Mouse (Mus musculus): ENCODE measurements around the gene Tbx5. TPM values are rescaled to one million over a fixed set of nuclear protein-coding genes. Genes with fewer than 3 reads are reported as not detected.

Gene Tbx5
- total RNA-seq, 2 experiments from 2014 or later: not detected

DNA sequence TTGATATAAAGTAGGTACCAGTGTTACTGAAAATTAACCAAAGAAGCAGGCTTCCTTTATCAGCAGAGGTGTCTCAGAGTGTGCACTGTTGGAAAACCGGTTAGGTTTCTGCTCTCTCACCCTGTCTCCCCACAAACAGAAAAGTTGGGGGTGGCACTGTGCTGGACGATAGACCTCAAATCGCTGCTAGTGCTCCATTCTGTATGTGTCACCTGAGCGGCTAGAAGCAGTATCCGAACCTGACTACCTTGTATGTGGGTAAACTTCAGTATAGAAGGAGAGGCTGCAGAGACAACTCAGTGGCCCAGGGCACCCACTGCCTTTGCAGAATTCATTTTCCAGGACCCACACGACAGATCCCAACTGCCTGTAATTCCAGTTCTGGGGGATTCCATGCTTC lies 23.8 kb upstream of the Tbx5 start:
- intact Hi-C loops (cut with DNase I): no loop called here
- DNase-seq: no peak

DNA sequence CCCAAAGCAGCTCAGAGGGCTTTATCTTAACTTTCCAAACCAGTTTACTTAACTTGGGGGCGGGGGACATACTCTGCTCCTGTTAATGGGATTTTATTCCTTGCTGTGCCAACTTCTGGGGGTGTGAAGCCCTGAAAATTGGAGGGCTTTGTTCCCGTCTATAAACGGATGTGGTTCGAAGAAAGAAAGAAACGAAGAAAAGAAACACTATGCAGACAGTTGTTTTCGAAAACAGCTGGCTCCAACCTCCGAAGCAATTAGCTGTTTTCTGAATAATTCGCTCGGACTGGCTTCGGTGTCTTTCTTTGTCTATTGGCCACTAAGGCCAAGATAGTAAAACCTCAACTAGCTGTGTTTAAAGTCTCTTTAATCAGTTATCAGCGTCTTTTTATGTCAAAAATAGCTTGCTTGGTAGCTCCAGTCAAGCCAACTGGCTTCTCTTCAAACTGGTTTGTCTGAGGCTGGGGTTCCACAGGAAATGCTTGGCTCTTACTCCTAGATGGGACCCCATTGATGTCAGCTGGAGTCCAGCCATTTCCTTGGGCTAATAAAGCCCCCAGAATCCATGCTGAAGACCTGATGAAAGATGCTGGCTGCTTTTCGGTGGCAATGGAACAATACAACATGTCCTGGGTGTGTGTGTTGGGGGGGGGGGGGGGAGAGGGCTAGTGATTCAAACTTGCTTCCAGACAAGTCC lies 21.3 kb upstream of the Tbx5 start:
- DNase-seq: no peak
- intact Hi-C loops (cut with DNase I): no loop called here

DNA sequence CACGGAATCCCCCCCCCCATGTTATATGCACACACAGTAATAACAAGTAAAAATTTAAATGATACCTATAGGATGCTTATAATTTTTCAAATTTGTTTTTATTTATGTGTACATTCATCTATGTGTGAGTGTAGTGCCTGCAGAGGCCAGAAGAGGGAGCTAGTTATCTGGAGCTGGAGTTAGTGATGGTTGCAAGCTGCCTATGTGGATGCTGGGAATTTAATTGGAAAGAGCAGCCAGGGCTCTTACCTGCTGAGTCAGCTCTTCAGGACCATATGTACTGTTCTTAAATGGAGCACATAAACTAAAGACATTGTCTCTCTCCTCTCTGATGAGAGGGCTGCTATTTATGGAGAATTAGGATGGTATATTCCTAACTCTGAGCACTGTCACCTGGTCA lies 17.2 kb upstream of the Tbx5 start:
- intact Hi-C loops (cut with DNase I): no loop called here
- no peak for DNase-seq

DNA sequence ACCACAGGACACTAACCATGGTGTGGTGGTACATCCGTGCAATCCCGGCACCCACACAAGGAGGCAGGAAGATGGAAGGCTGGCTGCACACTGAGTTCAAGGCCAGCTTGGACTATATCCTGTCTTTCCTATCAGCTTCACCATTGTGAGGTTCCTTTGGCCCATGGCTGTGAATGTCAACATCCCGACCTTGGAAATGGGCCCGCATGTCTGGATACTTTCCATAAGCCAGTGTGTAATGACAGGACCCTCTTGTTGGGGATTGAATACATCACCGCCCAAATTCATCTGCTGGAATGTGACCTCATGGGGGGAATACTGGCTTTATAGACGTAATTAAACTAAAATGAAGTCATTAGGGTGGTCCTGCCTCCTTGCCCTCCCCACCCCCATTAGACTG lies 12.0 kb upstream of the Tbx5 start:
- no peak for DNase-seq
- intact Hi-C loops (cut with DNase I): no loop called here

DNA sequence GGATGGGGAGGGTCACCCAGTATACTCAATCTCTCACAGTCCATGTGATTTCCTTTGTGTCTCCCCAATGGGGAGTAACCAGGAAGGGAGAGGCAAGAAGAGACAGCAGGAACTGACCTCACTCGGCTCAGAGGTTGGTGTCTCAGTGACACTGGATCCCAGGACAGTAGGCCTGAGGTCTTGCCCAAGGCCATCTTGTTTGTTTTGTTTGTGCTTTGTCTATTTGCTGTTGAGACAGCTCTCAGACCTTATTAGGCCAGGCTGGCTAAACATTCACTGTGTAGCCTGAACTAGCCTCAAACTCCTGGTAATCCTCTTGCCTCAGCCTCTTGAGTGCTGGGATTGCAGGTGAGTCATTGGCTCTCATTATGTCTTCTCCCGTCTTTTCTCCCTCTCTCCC lies 11.0 kb upstream of the Tbx5 start:
- DNase-seq: no peak
- intact Hi-C loops (cut with DNase I): no loop called here

DNA sequence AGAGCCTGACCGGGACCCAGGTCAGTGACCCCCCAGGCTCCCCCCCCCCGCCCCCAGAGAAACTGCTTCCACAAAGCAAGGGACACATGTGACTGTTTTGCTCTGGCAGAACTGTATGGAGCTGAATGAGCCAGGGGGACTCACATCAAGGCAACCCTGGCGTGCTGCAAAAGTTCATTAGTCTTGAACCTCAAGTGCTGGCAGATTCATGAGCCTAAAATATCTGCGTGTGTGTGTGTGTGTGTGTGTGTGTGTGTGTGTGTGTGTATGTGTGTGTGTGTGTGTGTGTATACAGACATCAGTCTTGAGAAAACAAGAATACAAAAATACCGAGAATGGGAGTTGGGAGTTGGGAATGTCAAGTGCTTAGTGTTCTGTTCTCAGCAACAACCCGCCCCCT lies 5.1 kb upstream of the Tbx5 start:
- no peak for DNase-seq
- intact Hi-C loops (cut with DNase I): no loop called here

DNA sequence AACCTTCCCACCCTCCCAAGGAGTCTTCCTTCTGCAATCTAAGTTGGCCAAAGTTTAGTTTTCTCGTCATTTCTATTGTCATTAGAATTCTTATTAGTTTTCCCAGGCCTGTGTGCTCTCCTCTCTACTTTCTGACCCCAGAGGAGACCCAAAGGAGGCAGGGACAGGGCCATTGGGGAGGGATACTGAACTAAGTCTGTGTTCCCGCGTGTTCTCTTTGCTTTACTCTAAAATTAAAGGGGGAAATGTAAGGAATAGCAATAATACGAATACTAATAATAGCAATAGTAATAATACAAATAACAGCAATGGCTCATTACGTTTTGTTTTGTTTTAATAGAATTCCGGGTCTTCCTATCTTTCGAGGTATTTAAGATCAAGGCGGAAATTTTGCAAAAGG lies 1.9 kb upstream of the Tbx5 start:
- intact Hi-C loops (cut with DNase I): no loop called here

DNA sequence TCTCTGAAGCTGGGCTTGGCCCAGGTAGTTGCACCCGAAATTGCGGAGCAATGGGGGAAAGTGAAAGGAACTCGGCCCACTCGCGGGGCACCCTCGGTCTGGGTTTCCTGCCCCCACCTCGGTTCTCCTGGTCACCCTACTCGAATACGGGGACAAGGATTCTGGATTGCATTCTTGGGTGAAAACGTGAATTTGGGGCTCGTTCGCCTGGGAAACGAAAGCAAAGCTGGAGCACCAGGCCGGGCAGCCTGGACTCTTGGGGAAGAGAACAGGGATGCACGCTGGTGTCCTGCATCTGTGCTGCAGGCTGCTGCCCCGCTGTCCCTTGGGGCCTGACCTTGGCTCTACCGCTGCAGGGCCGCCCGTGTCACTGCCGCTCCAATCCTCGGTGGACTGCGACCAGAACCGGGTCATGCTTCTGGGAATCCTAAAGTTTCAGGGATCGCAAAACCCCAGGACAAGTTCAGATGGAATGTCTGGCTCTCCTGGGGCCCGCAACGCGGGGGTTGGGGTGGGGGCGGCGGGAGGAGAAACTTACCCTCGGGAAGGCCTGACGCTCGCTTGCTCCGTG lies 1.2 kb upstream of the Tbx5 start:
- DNase-seq: no peak
- intact Hi-C loops (cut with DNase I): no loop called here

More for the DNA sequence above, 1.9 kb upstream of the Tbx5 start:
- no peak for DNase-seq

DNA sequence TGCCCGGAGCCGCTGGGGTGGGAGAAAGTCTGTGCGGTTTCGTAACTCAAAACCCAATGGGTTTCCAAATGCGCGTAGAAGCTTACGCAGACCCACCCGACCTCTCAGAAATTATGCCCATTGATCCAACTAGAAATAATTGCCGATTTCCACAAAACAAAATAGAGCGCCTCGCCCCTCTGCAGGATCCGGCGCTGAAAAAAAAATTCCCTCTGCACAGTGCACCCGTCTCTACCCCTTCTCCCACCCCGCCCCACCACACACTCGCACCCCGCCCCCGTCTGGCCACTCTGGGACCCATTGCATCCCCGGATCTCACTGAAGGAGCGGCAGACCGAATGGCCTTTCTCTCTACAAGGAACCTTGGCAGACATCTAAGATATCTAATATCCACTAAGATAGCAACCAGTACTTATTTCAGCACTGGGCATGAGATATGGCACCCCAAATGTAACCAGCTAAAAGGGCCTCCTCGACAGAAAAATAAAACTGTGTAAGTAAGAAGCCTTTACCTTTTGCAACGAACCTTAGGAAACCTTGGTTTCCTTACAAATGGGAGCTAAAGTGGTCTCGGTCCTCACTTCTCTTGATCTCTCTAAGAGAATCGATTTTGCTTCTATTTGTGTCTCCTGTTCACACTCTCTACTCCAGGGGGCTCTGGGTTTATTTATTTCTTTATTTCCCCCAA lies 533 bp upstream of the Tbx5 start:
- no peak for DNase-seq
- intact Hi-C loops (cut with DNase I): no loop called here

DNA sequence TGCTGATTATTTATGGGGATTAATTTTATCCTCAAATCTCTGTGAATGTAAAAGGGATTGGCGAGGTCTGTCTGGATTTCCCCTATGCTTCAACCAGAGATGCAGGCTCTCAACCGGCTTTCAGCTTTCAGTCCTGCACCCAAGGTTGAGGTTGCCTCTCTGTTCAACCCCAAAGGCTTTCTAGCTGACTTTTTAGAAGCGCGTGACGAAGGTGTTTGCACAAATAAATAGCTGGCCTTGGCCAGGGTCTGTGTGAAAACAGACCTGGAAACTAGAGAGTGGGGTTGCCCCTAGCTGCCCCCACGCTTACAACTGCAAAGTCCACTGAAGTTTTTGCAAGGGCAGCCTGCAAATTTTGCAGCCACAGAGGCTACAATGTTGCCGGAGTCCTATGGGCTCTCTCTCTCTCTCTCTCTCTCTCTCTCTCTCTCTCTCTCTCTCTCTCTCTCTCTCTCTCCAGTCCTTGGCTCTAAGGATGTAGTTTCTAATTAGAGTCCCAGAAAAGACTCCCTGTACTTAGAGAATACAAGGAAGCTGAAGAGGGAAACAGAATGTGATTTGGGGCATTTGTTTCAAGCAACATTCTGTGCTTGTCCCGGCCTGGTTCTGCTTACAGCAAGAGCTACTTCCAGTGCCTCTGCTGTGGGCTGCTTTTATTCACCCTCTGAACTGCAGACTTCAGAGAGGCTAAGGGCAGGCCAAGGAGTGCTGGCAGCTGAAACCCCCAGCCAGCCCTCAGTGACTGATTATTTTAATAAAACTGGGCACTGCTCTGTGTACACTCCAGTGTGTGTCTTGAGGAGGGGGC lies 959 bp downstream of the Tbx5 start:
- intact Hi-C loops (cut with DNase I): no loop called here
- DNase-seq: no peak

DNA sequence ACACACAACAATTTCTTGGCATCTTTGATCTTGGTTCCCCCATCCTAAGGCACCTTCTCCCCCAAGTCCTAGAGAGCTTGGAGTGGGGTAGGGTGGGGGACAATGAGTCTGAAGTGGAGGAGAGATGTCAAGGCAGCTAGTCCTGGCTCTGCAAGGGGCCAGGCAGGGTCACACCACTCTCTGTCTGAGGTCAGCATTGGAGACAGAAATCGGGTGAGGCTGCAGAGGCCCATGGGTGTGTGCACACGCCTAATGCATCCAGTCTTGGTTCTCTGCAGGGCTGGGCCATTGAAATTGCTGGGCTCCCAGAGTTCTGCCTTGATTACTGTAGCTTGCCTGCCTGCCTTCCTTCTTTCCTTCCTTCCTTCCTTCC lies 1.5 kb downstream of the Tbx5 start:
- intact Hi-C loops (cut with DNase I): no loop called here

DNA sequence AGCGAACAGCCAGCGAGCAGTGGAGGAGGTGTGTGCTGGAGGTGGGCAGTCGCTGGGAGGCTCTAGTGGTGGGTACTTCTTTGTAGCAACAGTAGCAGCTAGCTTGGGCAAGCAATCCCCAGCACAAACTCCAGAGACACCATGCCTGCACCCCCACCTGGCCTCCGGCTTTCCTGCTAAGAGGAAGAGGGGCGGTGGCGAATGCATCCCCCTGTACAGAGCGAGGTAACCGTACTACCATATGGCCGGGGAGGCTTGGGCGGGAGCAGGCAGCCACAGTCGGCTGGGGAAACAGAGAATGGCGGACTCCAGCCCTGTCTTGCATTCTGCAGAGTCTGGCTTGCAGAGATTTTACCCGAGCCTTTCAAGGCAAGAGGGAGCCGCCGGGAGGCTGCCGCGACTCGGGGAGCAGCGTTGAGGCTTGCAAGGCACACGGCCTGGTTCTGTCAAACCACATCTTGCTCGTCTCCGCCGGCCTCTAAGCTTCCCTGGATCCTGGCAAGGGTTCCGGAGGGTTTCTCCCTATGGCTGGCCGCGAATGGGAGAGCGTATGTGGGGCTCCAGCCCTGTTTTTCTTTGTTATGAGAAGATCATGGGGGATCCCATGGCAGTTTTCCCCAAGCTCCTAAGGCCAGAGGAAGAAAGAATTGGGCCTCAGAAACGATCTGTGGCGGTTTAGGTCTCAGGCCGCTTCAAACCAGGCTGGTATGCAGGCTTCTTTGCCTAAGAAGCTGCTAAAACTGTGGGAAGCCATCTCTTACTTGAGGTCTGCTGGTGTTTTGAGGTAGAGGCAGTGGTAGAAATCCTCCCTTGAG lies 2.8 kb downstream of the Tbx5 start:
- no peak for DNase-seq
- intact Hi-C loops (cut with DNase I): no loop called here

More for the DNA sequence above, 1.5 kb downstream of the Tbx5 start:
- no peak for DNase-seq

DNA sequence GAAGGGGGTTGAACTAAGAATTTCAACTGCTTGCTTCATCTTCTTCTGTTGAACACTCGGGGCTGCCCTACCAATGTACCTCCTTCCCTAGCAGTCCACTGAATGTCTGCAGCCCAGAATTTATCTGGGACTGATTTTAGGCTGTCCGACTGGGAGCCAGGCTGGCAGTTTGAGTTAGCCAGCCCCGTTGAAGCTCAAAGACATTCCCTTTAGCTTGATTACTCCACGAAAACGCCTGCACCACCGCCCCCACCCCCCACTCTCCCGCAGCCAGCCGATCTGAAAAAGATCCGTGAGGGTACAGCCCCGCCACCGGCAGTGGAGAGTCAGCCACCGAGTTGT lies 3.4 kb downstream of the Tbx5 start:
- intact Hi-C loops (cut with DNase I): no loop called here
- no peak for DNase-seq

DNA sequence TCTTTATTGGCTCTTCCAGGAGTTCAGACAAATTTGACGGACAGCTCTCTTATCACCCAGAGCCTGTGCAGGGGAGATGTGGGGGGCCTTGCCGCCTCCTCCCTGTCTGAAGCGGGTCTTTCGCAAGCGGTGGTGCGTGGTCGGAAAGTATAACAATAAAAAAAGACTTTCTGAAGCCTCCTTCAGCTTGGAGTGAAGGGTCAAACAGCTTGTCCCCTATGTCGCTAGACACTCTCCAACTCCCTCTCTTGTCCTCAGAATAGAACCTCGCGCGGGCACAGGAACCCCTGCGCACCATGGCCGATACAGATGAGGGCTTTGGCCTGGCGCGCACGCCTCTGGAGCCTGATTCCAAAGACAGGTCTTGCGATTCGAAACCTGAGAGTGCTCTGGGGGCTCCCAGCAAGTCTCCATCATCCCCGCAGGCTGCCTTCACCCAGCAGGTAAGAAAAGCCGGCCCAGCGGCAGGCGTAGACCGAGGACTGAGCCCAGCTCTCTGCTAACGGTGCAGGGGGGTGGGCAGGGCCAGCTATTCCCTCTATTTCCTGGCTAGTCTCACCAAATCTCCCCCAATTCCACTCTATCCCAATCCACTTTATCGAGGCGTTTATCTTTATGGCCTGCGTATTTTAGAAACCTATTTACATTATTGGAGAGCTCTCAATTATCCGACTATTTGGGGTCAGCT lies 4.3 kb downstream of the Tbx5 start:
- intact Hi-C loops (cut with DNase I): no loop called here
- no peak for DNase-seq

DNA sequence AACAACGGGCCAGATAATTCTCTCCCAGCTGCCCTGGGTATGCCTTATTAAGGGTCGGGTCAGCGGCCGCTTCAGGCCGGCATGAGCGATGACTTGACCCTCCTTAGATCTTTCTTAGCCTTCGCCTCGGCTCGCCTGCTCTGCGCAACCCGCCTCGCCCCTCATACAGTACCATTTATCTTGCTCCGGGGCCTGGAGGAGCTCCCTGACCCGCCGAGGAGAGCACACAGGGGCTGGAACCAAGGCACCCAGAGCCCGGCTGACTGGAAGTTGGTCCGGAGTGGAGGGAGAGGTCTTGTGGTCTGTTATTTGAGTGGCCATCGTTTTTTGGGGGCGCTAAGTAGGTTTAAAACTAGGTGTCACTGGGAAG lies 4.8 kb downstream of the Tbx5 start:
- DNase-seq: no peak

DNA sequence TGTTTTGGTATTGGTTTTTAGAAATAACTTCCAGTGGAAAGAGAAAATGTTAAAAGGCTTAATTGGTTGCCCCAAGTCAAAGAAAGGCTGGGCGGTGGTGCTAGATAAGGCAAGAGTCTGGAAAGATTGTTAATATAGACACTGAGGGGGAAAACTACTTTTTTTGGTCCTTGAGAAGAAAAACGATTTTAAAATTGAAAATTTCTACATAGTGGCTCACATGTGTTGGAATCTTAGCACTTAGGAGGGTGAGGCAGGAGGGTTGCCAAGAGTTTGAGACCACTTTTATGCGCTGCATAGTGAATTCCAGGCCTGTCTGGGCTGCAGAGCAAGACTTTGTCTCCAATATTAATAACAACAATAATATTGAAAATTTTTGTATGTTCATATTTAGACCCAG lies 5.4 kb downstream of the Tbx5 start:
- intact Hi-C loops (cut with DNase I): no loop called here
- DNase-seq: no peak

More for the DNA sequence above, 4.8 kb downstream of the Tbx5 start:
- intact Hi-C loops (cut with DNase I): no loop called here

DNA sequence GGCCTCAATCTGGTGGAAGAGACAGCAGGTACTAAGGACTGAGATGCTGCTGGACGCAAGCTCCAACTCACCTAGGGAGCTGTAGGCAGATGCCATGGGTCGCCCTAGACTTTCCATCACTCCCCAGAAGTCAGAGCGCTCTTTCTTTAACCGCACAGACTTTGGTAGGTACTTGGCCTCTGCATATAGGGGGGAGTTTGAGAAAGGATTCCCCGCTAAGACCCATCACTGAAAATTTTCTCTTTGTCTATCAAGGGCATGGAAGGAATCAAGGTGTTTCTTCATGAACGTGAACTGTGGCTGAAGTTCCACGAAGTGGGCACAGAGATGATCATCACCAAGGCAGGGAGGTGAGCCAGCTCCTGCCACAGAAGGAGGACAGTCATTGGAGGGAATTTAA lies 6.0 kb downstream of the Tbx5 start:
- intact Hi-C loops (cut with DNase I): no loop called here
- DNase-seq: no peak

DNA sequence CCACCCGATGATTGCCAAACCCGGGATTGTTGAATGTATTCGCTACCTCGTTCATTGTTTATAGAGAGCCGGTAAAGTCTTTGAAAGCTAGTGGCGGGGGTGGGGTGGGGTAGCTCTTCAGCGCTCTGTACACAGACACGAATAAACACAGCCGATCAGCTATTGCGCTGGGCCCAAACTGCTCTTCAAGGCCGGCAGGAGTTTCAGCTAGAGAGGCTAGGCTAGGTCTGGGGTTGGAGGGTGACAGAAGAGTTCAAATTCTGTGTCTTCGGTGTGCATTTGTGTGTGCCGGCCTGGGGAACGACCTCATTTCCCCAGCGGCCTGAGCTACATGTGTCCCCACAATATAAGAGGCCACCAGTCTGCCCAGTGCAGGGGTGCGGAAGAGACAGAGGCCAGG lies 6.7 kb downstream of the Tbx5 start:
- intact Hi-C loops (cut with DNase I): no loop called here
- DNase-seq: no peak

DNA sequence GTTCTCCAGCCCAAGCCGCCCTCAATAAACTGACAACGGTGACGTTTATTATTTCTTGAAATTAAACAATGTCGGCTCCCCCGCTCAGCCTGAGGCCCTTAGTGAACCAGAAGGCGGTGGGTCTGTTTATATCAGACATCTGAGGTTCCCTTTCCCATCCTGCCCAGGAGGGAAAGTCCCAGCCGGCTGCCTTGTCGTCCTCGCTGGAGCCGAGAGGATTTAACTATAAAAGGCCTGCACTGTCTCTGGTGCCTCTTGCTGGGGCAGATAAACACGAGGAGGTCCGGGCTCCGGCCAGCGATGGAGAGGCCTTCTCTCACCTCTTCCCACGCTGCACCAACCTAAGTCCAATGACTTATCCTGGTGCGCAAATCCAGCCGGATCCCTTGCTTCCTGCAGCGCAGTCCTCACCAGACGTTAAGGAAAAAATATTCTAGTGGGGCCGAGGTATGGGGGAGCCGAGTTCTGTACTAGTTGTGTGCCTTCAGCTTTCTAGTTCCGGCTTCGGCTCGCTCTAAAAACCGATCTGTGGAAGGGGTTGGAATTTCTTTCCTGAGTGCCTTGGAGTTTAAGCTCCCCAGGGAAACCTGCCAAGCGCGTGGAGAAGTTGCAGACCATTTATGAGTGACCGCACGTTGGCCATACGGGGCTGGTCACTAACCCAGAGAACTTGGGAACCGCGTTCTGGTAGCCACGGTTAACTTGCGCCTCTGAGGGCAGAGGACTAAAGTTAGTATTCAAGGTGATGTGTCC lies 7.3 kb downstream of the Tbx5 start:
- no peak for DNase-seq
- intact Hi-C loops (cut with DNase I): no loop called here

Data from gastrocnemius, postnatal 36 days (tissue).